Mouse (Mus musculus): ENCODE results near the gene Pabpc1l. TPM values are rescaled to one million over a fixed set of nuclear protein-coding genes. Genes with fewer than 3 reads are reported as not detected.

The Pabpc1l gene
- polyA plus RNA-seq, 1 experiment from 2014 or later: 1.6 TPM

DNA sequence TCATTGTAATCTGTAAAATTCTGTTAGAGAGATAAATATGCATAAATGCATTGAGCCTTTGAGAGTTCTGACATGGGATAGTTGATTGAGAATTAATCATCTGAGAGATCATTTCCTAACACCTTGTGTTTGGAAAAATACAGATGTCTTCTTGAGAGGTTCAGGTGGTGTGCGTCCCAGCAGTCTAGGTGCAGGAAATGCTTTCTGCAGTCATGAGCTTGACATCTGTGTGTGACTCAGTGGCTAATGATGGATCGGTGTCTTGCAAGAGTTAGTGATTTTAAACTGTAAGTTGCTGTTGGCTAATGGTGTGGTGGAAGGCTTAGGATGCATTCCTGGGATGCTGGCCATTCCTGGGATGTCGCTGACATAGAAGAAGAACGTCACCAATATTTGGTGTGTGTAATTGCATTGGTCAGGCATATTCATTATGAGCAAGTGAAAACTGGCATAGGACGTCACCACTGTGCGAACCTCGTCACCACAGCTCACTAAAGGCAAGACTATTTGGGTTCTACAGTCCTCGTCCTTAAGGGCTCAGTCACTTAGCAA, 51.7 kb downstream of the Pabpc1l start:
- Histone ChIP-seq H3K9me3 (no peaks in the 10 kb centered on the region), H3K4me1 (replicated peaks) (peaks cover 18% of the 10 kb centered on the region), H3K4me3 (no peak overlapping the region), H3K27me3 (ENCODE audit: insufficient read depth, poor library complexity, severe bottlenecking) (no peaks in the 10 kb centered on the region), H3K36me3 (peaks cover 30% of the 10 kb centered on the region), H3K27ac (no peak overlapping the region)
- no peak for DNase-seq (ENCODE audit: low spot score)
- 92% methylated on average over 8 of the region's 8 CpGs for WGBS

DNA sequence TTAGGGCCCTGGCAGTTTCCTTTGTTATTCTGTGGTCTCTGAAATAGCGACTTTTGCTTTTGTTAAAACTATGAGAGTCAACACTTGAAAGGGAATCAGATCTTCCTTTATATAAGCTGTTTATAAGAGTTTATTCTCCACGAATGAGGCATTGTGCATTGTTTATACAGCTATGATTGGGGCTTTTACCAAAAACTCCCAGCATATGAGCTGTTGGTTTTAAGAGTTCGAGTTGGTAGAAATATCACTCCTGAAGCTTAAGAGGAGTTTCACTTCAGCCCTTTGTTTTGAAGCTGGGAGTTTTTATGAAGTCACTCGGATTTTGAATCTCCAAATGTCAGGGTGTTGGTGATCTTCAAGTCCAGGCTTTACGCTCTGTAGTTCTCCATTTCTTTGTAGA, 52.6 kb downstream of the Pabpc1l start:
- Histone ChIP-seq H3K4me1 (replicated peaks) (peaks cover 18% of the 10 kb centered on the region), H3K9me3 (no peaks in the 10 kb centered on the region), H3K4me3 (no peak overlapping the region), H3K27ac (no peak overlapping the region), H3K36me3 (peaks cover 39% of the 10 kb centered on the region), H3K27me3 (ENCODE audit: insufficient read depth, poor library complexity, severe bottlenecking) (no peaks in the 10 kb centered on the region)
- no peak for DNase-seq (ENCODE audit: low spot score)
- WGBS: 89% methylated on average over 5 of the region's 5 CpGs

DNA sequence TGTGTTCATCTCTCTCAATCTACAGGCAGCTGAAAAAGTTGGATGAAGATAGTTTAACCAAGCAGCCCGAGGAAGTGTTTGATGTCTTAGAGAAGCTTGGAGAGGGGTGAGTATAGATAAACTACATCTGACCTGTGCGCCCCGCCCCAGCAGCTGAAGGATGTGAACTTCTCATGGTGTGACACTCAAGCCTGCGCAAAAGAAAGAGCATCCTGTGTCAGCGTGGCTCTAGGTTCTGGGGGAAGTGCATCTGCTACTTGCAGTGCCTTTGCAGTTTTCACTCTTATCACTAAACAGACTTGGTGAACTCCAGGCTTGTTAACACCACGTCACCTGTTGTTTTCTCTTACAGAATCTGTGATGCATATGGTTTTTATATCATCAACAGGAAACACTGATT, 54.2 kb downstream of the Pabpc1l start:
- no peaks in the 10 kb centered on the region for H3K27me3 ChIP-seq (ENCODE audit: insufficient read depth, poor library complexity, severe bottlenecking)
- peaks cover 15% of the 10 kb centered on the region for H3K4me1 ChIP-seq (replicated peaks)
- WGBS: 95% methylated on average over 6 of the region's 6 CpGs
- no peak overlapping the region for H3K4me3 ChIP-seq
- no peak for DNase-seq (ENCODE audit: low spot score)
- H3K9me3 ChIP-seq: no peaks in the 10 kb centered on the region
- H3K27ac ChIP-seq: no peak overlapping the region
- peaks cover 56% of the 10 kb centered on the region for H3K36me3 ChIP-seq

DNA sequence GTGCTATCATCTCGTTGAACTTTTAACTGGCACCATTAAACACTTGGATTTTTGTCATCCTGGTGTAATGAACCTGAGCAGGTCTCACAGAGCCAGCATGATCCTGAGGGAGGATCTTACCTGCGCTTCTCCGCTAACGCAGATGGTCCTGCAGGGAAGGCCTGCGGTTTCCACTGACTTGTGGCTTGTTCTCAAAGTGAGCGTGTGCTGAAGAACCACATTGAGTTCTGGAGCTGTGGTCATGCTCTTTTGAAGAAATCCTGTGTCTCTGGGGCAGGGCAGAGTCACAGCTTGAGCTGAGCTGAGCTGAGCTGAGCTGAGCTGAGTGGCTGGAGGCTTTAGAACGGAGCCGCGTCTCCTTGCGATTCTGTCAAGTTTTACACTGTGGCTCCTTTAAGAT, 56.3 kb downstream of the Pabpc1l start:
- DNase-seq (ENCODE audit: low spot score): no peak
- H3K4me3 ChIP-seq: no peak overlapping the region
- H3K9me3 ChIP-seq: no peaks in the 10 kb centered on the region
- 96% methylated on average over 10 of the region's 10 CpGs for WGBS
- H3K27ac ChIP-seq: no peak overlapping the region
- H3K27me3 ChIP-seq (ENCODE audit: insufficient read depth, poor library complexity, severe bottlenecking): no peaks in the 10 kb centered on the region
- no peaks in the 10 kb centered on the region for H3K4me1 ChIP-seq (replicated peaks)
- peaks cover 75% of the 10 kb centered on the region for H3K36me3 ChIP-seq

DNA sequence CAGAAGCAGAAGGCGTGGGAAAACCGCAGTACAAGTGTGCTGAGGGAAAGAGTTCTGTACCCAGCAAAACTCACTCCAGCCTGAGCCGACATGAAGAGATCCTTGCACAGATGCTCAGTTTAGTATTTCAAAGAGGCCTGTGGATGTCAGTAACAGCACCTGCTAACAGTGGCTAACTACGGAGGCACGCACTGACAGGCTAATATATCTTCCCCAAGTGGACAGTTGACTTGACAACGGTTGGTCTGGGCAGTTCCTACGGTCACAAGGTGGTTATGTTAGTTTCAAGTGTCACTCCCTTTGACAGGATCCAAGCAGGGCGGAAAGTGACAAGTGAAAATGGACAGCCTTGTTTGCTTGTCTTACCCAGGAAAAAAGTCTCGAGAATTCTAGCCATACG, 56.9 kb downstream of the Pabpc1l start:
- 93% methylated on average over 10 of the region's 10 CpGs for WGBS
- H3K4me3 ChIP-seq: no peak overlapping the region
- DNase-seq (ENCODE audit: low spot score): no peak
- no peaks in the 10 kb centered on the region for H3K27me3 ChIP-seq (ENCODE audit: insufficient read depth, poor library complexity, severe bottlenecking)
- no peaks in the 10 kb centered on the region for H3K4me1 ChIP-seq (replicated peaks)
- H3K27ac ChIP-seq: no peak overlapping the region
- H3K36me3 ChIP-seq: peaks cover 78% of the 10 kb centered on the region
- H3K9me3 ChIP-seq: no peaks in the 10 kb centered on the region

DNA sequence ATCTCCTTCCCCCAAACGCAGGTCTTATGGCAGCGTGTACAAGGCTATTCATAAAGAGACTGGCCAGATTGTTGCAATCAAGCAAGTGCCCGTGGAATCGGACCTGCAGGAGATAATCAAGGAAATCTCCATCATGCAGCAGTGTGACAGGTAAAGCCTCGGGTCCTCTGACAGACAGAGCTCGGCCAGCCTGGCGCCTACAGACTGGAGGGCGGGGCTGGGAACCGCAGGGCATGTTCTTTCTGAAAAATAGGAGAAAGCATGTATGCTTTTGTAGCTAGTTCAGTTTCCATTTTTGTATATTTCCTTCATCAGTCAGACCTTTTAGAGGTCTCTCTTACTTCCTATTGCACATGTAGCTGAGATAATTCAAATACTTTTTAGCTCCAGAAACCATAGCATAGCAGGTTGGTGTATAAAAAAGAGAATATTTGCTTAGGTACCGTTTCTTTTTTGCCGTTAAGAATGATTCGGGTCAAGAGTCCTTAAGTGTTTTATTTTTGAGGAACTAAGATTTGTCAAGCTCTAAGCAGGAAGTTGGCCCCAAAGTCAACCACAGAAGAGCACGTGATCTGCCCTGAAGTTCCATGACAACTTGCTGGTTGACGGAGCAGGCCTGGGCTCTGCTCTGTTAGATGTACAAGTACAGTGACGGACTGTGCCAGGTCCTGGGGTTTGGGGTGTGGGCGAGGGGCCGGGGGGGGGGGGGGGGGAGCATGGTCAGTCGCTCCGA, 58.5 kb downstream of the Pabpc1l start:
- WGBS: 93% methylated on average over 19 of the region's 19 CpGs
- H3K4me3 ChIP-seq: no peak overlapping the region

DNA sequence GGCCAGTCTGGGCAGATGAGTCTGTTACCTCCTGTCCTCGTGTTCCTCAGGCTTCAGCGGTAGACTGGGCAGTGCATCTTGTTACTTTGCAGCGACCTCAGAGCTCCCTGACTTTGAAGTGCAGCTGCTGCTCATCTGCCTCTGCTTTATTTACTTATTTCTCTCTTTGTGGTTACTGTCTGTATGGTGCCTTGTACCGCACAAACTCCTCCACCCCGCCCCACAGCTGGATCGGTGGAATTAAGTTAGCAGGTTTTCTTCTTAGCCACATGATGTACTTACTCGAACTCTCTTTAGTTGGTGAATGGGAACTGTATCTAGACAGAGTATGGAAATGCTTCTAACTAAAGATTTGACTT, 59.1 kb downstream of the Pabpc1l start:
- H3K27me3 ChIP-seq (ENCODE audit: insufficient read depth, poor library complexity, severe bottlenecking): no peaks in the 10 kb centered on the region
- H3K36me3 ChIP-seq: peaks cover 99% of the 10 kb centered on the region
- no peak overlapping the region for H3K4me3 ChIP-seq
- 94% methylated on average over 7 of the region's 7 CpGs for WGBS
- no peaks in the 10 kb centered on the region for H3K4me1 ChIP-seq (replicated peaks)
- no peak for DNase-seq (ENCODE audit: low spot score)
- H3K9me3 ChIP-seq: no peaks in the 10 kb centered on the region
- H3K27ac ChIP-seq: no peak overlapping the region

More for the DNA sequence above, 58.5 kb downstream of the Pabpc1l start:
- DNase-seq (ENCODE audit: low spot score): no peak
- H3K9me3 ChIP-seq: no peaks in the 10 kb centered on the region
- H3K27ac ChIP-seq: no peak overlapping the region
- peaks cover 93% of the 10 kb centered on the region for H3K36me3 ChIP-seq
- H3K4me1 ChIP-seq (replicated peaks): no peaks in the 10 kb centered on the region
- H3K27me3 ChIP-seq (ENCODE audit: insufficient read depth, poor library complexity, severe bottlenecking): no peaks in the 10 kb centered on the region

DNA sequence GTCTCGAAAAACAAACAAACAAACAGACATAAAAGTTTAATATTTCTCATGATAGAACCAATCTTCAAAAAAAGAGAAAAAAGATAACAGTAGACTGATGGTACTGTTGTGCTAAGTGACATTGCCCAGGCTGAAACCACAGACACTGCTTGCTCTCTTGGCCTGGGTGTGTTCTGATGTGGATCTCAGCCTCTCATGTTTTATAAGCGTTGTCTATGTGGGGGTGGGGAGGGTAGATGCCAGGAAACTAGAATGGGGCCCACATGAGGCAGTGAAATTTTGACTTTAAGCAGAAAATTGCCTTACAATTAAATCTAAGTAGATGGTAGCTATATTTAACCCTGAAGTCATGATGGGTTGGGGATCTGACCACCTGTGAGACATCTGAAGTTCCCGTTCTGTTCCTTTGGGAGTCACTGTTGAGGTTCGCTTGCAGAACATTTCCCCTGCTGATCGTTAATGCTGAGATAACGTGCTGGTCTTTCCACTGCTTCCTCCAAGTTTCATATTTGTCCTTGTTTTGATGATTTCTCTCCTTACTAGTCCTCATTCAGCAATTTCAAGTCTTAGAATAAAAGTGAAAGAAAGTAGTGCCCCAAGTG, 62.3 kb downstream of the Pabpc1l start:
- WGBS: 93% methylated on average over 6 of the region's 6 CpGs
- peaks cover 97% of the 10 kb centered on the region for H3K36me3 ChIP-seq

DNA sequence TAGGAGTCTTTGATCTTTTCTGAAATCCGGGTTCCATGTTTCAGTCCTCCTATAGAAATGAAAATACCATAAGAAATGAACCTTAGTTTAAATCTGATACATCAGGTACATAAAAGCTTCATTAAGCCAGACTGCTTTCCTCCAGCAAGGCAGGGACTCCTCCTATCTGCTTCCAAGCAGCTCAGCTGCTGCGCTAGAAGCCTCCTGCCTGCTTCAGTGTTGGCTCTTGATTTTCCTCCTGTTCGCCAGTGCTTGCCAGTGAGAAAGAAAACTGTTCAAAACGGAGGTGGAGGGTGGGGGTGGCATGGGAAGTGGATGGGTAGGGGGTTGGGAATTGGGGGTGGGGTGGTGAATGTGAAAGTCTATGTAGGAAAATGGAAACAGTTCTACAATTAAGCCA, 64.3 kb downstream of the Pabpc1l start:
- no peak for DNase-seq (ENCODE audit: low spot score)
- Histone ChIP-seq H3K9me3 (no peaks in the 10 kb centered on the region), H3K36me3 (peaks cover 84% of the 10 kb centered on the region), H3K27ac (no peak overlapping the region), H3K4me1 (replicated peaks) (no peaks in the 10 kb centered on the region), H3K27me3 (ENCODE audit: insufficient read depth, poor library complexity, severe bottlenecking) (no peaks in the 10 kb centered on the region), H3K4me3 (no peak overlapping the region)
- 93% methylated on average over 4 of the region's 4 CpGs for WGBS

More for the DNA sequence above, 62.3 kb downstream of the Pabpc1l start:
- Histone ChIP-seq H3K27ac (no peak overlapping the region), H3K27me3 (ENCODE audit: insufficient read depth, poor library complexity, severe bottlenecking) (no peaks in the 10 kb centered on the region), H3K4me3 (no peak overlapping the region), H3K9me3 (no peaks in the 10 kb centered on the region), H3K4me1 (replicated peaks) (no peaks in the 10 kb centered on the region)
- no peak for DNase-seq (ENCODE audit: low spot score)

DNA sequence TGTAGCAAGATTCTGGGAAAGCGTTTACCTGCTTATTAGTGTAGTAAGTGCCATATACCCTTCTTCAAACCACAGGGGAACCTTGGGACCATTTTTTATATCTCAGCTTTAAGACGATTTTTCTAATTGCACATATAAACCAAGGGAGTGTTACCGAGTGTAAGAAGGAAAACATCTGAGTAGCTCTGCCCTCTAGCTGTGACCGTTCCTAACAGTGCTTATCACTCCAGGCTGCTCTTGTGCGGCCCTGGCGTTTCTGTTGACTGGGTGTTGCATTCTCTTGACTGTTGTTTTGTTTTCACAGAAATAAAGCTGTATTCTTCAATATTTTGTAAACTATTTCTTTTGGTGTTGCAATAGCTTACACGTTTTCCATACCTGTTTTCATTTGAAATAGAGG, 68.9 kb downstream of the Pabpc1l start:
- H3K27me3 ChIP-seq (ENCODE audit: insufficient read depth, poor library complexity, severe bottlenecking): no peaks in the 10 kb centered on the region
- H3K9me3 ChIP-seq: no peaks in the 10 kb centered on the region
- 87% methylated on average over 7 of the region's 7 CpGs for WGBS
- no peak overlapping the region for H3K27ac ChIP-seq
- no peaks in the 10 kb centered on the region for H3K4me1 ChIP-seq (replicated peaks)
- DNase-seq (ENCODE audit: low spot score): no peak
- H3K4me3 ChIP-seq: no peak overlapping the region
- peaks cover 74% of the 10 kb centered on the region for H3K36me3 ChIP-seq

DNA sequence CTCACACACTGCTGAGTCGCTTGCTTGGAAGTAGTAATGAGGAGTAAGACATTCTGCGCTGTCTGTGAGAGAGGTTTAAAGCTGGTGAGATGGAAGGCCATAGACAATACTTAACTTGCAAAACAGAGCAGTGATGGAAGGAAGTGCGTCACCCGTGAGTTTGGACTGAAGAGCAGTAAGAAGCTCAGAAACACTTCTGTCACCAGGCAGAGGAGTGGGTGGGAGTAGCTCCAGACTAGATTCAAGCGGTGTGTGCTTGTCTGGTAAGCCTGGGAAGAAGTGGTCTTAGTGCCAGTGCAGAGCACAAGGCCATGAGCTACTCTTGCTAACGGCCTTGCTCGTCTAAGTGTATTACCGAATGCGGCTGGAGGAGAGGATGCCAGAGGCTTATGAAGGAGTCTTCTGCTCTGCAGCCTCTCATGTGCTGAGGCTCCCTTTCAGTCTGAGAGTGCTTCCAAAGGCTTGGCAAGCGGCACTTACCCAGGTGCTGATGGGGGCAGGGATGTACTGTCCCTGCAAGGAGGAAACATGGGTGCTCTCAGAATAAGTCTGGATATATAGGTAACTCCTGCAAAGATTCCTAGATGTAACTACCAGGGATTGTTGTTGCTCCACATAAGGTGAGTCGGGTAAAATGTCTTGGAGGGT, 73.5 kb downstream of the Pabpc1l start:
- Histone ChIP-seq H3K27ac (no peak overlapping the region), H3K27me3 (ENCODE audit: insufficient read depth, poor library complexity, severe bottlenecking) (no peaks in the 10 kb centered on the region), H3K4me3 (no peak overlapping the region), H3K9me3 (no peaks in the 10 kb centered on the region), H3K36me3 (peaks cover 82% of the 10 kb centered on the region), H3K4me1 (replicated peaks) (no peaks in the 10 kb centered on the region)
- 93% methylated on average over 11 of the region's 11 CpGs for WGBS
- DNase-seq (ENCODE audit: low spot score): no peak

Measured in hindbrain, embryonic 10.5 days (tissue).